Mouse (Mus musculus): Measurements from ENCODE around the gene Tmc7.

- TF ChIP-seq CTCF (IDR thresholded peaks at IDR 0.05; ENCODE audit: low read depth) (no peak), EP300 (IDR thresholded peaks at IDR 0.05; ENCODE audit: low read depth) (no peak)
Measured at GRCm38 (mm10) chr7:118534326-118534725, 50.2 kb downstream of the Tmc7 start.
